Mouse (Mus musculus) heart, adult 2 months (tissue): ENCODE data around the gene Fgfr2.

Experiments used
- CTCF ChIP-seq: fragments of 200-600 bp; IDR thresholded peaks from 2 replicates; pipeline ENCODE4 v1.8.1; 2022; ENCODE audit warnings: antibody characterized with exemption, mild to moderate bottlenecking, moderate library complexity
- EP300 ChIP-seq: fragments of 200-500 bp; IDR thresholded peaks from 2 replicates; pipeline ENCODE4 v1.6.1; 2011; ENCODE audit warnings: low read depth, low read length, control low read depth; ENCODE audit not compliant: insufficient read depth

DNA sequence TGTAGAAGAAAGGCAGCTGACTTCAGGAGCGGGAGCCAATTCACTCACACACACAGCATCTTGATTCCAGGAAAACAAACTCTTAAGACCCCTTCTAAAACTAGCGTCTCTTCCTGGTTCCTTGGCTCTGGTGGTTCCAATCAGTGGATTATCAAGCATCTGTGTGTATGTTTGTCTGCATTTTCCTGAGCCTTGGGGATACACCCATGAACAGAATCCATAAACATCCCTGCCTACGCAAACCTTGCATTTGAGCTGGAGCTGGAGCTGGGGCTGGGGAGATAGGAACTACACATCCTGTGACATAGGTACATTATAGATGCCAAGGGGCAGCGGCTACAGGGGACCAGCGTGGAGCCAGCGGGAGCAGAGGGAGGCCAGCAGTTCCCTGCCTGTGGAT lies 2808.5 kb downstream of the Fgfr2 start:
- TF ChIP-seq CTCF, result no peak
- no peak for TF ChIP-seq EP300
